Mouse (Mus musculus) spleen, embryonic (tissue): Measurements from ENCODE around the gene Gm10719.
"Not testable (repeated sequence)": the region's sequence is repeated elsewhere in the genome, so short reads cannot be mapped to it uniquely, and the experiment has no call there.

ENCODE experiments used
- CTCF ChIA-PET: fragments of 350-600 bp; sonication (Branson Sonifier 250); formaldehyde crosslinking; loops from one replicate; lab custom pipeline; 2022; lab: Charles Lee

The Gm10719 gene

GRCm38 (mm10) chr9:3017108-3017507 lies at the start of gene Gm10719:
Gene Gm10719 (plus strand): TSS chr9:3017408.
- CTCF ChIA-PET = not testable (repeated sequence)

- CTCF ChIA-PET = not testable (repeated sequence)
Measured at GRCm38 (mm10) chr9:3000445-3000972, 16.7 kb upstream of the Gm10719 start, which contains the start of gene Gm10722. Gene Gm10722 (plus strand): TSS chr9:3000922.

GRCm38 (mm10) chr9:3001006-3001405 lies 16.2 kb upstream of the Gm10719 start:
- CTCF ChIA-PET = not testable (repeated sequence)

GRCm38 (mm10) chr9:3001948-3002659 lies 15.1 kb upstream of the Gm10719 start:
- CTCF ChIA-PET = not testable (repeated sequence)

GRCm38 (mm10) chr9:3002794-3003396 lies 14.3 kb upstream of the Gm10719 start, which contains the start of gene Gm11168:
Gene Gm11168 (plus strand): TSS chr9:3003346.
- CTCF ChIA-PET = not testable (repeated sequence)

- CTCF ChIA-PET = not testable (repeated sequence)
Measured at GRCm38 (mm10) chr9:3006179-3006578, 11.0 kb upstream of the Gm10719 start.

- CTCF ChIA-PET = not testable (repeated sequence)
Measured at GRCm38 (mm10) chr9:3006636-3007035, 10.6 kb upstream of the Gm10719 start.

GRCm38 (mm10) chr9:3007272-3007671 lies 9.9 kb upstream of the Gm10719 start:
- CTCF ChIA-PET = not testable (repeated sequence)

GRCm38 (mm10) chr9:3009331-3009730 lies 7.9 kb upstream of the Gm10719 start:
- CTCF ChIA-PET = not testable (repeated sequence)

- CTCF ChIA-PET = not testable (repeated sequence)
Measured at GRCm38 (mm10) chr9:3012054-3012621, 5.1 kb upstream of the Gm10719 start.

- CTCF ChIA-PET = not testable (repeated sequence)
Measured at GRCm38 (mm10) chr9:3012733-3013279, 4.4 kb upstream of the Gm10719 start, which contains the start of gene Gm10721. Gene Gm10721 (plus strand): TSS chr9:3013140.

- CTCF ChIA-PET = not testable (repeated sequence)
Measured at GRCm38 (mm10) chr9:3015354-3015753, 1.9 kb upstream of the Gm10719 start, which contains the start of gene Gm10720. Gene Gm10720 (plus strand): TSS chr9:3015654.

GRCm38 (mm10) chr9:3015896-3016295 lies 1.3 kb upstream of the Gm10719 start:
- CTCF ChIA-PET = not testable (repeated sequence)

- CTCF ChIA-PET = not testable (repeated sequence)
Measured at GRCm38 (mm10) chr9:3018944-3019343, 1.7 kb downstream of the Gm10719 start.

GRCm38 (mm10) chr9:3019835-3020727 lies 2.9 kb downstream of the Gm10719 start:
- CTCF ChIA-PET = not testable (repeated sequence)

GRCm38 (mm10) chr9:3022316-3023008 lies 5.3 kb downstream of the Gm10719 start:
- CTCF ChIA-PET = not testable (repeated sequence)

- CTCF ChIA-PET = not testable (repeated sequence)
Measured at GRCm38 (mm10) chr9:3023312-3023984, 6.2 kb downstream of the Gm10719 start, which contains the start of gene Gm10718. Gene Gm10718 (plus strand): TSS chr9:3023547.

- CTCF ChIA-PET = not testable (repeated sequence)
Measured at GRCm38 (mm10) chr9:3023985-3024648, 6.9 kb downstream of the Gm10719 start.

GRCm38 (mm10) chr9:3024912-3025467 lies 7.8 kb downstream of the Gm10719 start, which contains the start of gene Gm10717:
Gene Gm10717 (plus strand): TSS chr9:3025417.
- CTCF ChIA-PET = not testable (repeated sequence)
